Mouse (Mus musculus): ENCODE results near the gene Olfr1124.

GRCm38 (mm10) chr2:87429975-87430374 is at the start of gene Olfr1124:
- TF ChIP-seq CTCF (IDR thresholded peaks at IDR 0.05; ENCODE audit: low read depth) (no peak), EP300 (IDR thresholded peaks at IDR 0.05; ENCODE audit: low read depth) (no peak)

Data from heart, postnatal 0 days (tissue).